Mouse (Mus musculus): ENCODE data around the gene Foxred2. TPM values are rescaled to one million over a fixed set of nuclear protein-coding genes. Genes with fewer than 3 reads are reported as not detected.

Foxred2 gene
- polyA plus RNA-seq, 1 experiment, result 4.8 TPM

- TF ChIP-seq SRF (IDR thresholded peaks at IDR 0.05; ENCODE audit: control insufficient read depth, insufficient read length, low read depth) (no peak), TCF12 (IDR thresholded peaks at IDR 0.05; ENCODE audit: insufficient read depth, poor library complexity, severe bottlenecking) (no peak), POLR2AphosphoS2 (IDR thresholded peaks at IDR 0.05; ENCODE audit: insufficient read length, low read depth) (no peak), USF1 (IDR thresholded peaks at IDR 0.05; ENCODE audit: low read depth) (no peak), MYOG (IDR thresholded peaks at IDR 0.05; ENCODE audit: control insufficient read depth in 1 of 3, insufficient read depth in 1 of 3, insufficient read length in 2 of 3, low read depth in 2 of 3) (no peak), TCF3 (IDR thresholded peaks at IDR 0.05; ENCODE audit: insufficient read length, low read depth) (no peak), MYOD1 (IDR thresholded peaks at IDR 0.05; ENCODE audit: control insufficient read depth in 1 of 3, insufficient read length in 2 of 3, low read depth in 2 of 3) (no peak), CEBPB (IDR thresholded peaks at IDR 0.05; ENCODE audit: insufficient read depth, poor library complexity, severe bottlenecking) (no peak), MAX (IDR thresholded peaks at IDR 0.05; ENCODE audit: low read depth) (no peak), REST (IDR thresholded peaks at IDR 0.05; ENCODE audit: insufficient read depth, insufficient read length) (no peak), E2F4 (IDR thresholded peaks at IDR 0.05; ENCODE audit: insufficient read depth) (no peak), POLR2A (IDR thresholded peaks at IDR 0.05; ENCODE audit: insufficient read length, low read depth) (no peak)
- H3K4me2 ChIP-seq (ENCODE audit: low read depth), result no peak overlapping the region
- no peaks in the 10 kb centered on the region for H3K27me3 ChIP-seq (ENCODE audit: control insufficient read depth, insufficient read depth, insufficient read length)
- no peaks in the 10 kb centered on the region for H3K79me2 ChIP-seq (ENCODE audit: control insufficient read depth, insufficient read depth)
- H3ac ChIP-seq (ENCODE audit: control insufficient read depth, insufficient read length), result no peak overlapping the region
- no peaks in the 10 kb centered on the region for H3K36me3 ChIP-seq (ENCODE audit: control insufficient read depth, insufficient read depth)
- no peak overlapping the region for H3K4me3 ChIP-seq
Observed at GRCm38 (mm10) chr15:77938516-77938915, 18.0 kb downstream of the Foxred2 start.

- no peak overlapping the region for H3ac ChIP-seq (ENCODE audit: control insufficient read depth, insufficient read length)
- H3K36me3 ChIP-seq (ENCODE audit: control insufficient read depth, insufficient read depth), result no peaks in the 10 kb centered on the region
- no peak overlapping the region for H3K4me3 ChIP-seq
- TF ChIP-seq POLR2A (IDR thresholded peaks at IDR 0.05; ENCODE audit: insufficient read length, low read depth) (no peak), CEBPB (IDR thresholded peaks at IDR 0.05; ENCODE audit: insufficient read depth, poor library complexity, severe bottlenecking) (no peak), SRF (IDR thresholded peaks at IDR 0.05; ENCODE audit: control insufficient read depth, insufficient read length, low read depth) (no peak), MYOD1 (IDR thresholded peaks at IDR 0.05; ENCODE audit: control insufficient read depth in 1 of 3, insufficient read length in 2 of 3, low read depth in 2 of 3) (no peak), E2F4 (IDR thresholded peaks at IDR 0.05; ENCODE audit: insufficient read depth) (no peak), TCF12 (IDR thresholded peaks at IDR 0.05; ENCODE audit: insufficient read depth, poor library complexity, severe bottlenecking) (no peak), POLR2AphosphoS2 (IDR thresholded peaks at IDR 0.05; ENCODE audit: insufficient read length, low read depth) (no peak), MYOG (IDR thresholded peaks at IDR 0.05; ENCODE audit: control insufficient read depth in 1 of 3, insufficient read depth in 1 of 3, insufficient read length in 2 of 3, low read depth in 2 of 3) (no peak), TCF3 (IDR thresholded peaks at IDR 0.05; ENCODE audit: insufficient read length, low read depth) (no peak), REST (IDR thresholded peaks at IDR 0.05; ENCODE audit: insufficient read depth, insufficient read length) (no peak), MAX (IDR thresholded peaks at IDR 0.05; ENCODE audit: low read depth) (no peak), USF1 (IDR thresholded peaks at IDR 0.05; ENCODE audit: low read depth) (no peak)
- H3K4me2 ChIP-seq (ENCODE audit: low read depth), result no peak overlapping the region
- H3K79me2 ChIP-seq (ENCODE audit: control insufficient read depth, insufficient read depth), result no peaks in the 10 kb centered on the region
- H3K27me3 ChIP-seq (ENCODE audit: control insufficient read depth, insufficient read depth, insufficient read length), result no peaks in the 10 kb centered on the region
Observed at GRCm38 (mm10) chr15:77935673-77936375, 20.7 kb downstream of the Foxred2 start.

GRCm38 (mm10) chr15:77934968-77935367, 21.6 kb downstream of the Foxred2 start:
- Histone ChIP-seq H3K4me2 (ENCODE audit: low read depth) (no peak overlapping the region), H3K79me2 (ENCODE audit: control insufficient read depth, insufficient read depth) (no peaks in the 10 kb centered on the region), H3K4me3 (no peak overlapping the region), H3ac (ENCODE audit: control insufficient read depth, insufficient read length) (no peak overlapping the region), H3K36me3 (ENCODE audit: control insufficient read depth, insufficient read depth) (no peaks in the 10 kb centered on the region), H3K27me3 (ENCODE audit: control insufficient read depth, insufficient read depth, insufficient read length) (no peaks in the 10 kb centered on the region)
- TF ChIP-seq MAX (IDR thresholded peaks at IDR 0.05; ENCODE audit: low read depth), result no peak

- Histone ChIP-seq H3K79me2 (ENCODE audit: control insufficient read depth, insufficient read depth) (no peaks in the 10 kb centered on the region), H3K4me2 (ENCODE audit: low read depth) (peak overlapping the region; percentile 62), H3K27me3 (ENCODE audit: control insufficient read depth, insufficient read depth, insufficient read length) (no peaks in the 10 kb centered on the region), H3K4me3 (no peak overlapping the region), H3ac (ENCODE audit: control insufficient read depth, insufficient read length) (no peak overlapping the region), H3K36me3 (ENCODE audit: control insufficient read depth, insufficient read depth) (no peaks in the 10 kb centered on the region)
- TF ChIP-seq TCF12 (IDR thresholded peaks at IDR 0.05; ENCODE audit: insufficient read depth, poor library complexity, severe bottlenecking) (no peak), CEBPB (IDR thresholded peaks at IDR 0.05; ENCODE audit: insufficient read depth, poor library complexity, severe bottlenecking) (peak; percentile 89), E2F4 (IDR thresholded peaks at IDR 0.05; ENCODE audit: insufficient read depth) (no peak), POLR2A (IDR thresholded peaks at IDR 0.05; ENCODE audit: insufficient read length, low read depth) (no peak), USF1 (IDR thresholded peaks at IDR 0.05; ENCODE audit: low read depth) (no peak), SRF (IDR thresholded peaks at IDR 0.05; ENCODE audit: control insufficient read depth, insufficient read length, low read depth) (no peak), MAX (IDR thresholded peaks at IDR 0.05; ENCODE audit: low read depth) (no peak), MYOD1 (IDR thresholded peaks at IDR 0.05; ENCODE audit: control insufficient read depth in 1 of 3, insufficient read length in 2 of 3, low read depth in 2 of 3) (peak in 1 of 3 experiments; percentile 44)
Observed at GRCm38 (mm10) chr15:77934326-77934725, 22.2 kb downstream of the Foxred2 start.

GRCm38 (mm10) chr15:77933770-77934169, 22.8 kb downstream of the Foxred2 start:
- Histone ChIP-seq H3K4me3 (no peak overlapping the region), H3K27me3 (ENCODE audit: control insufficient read depth, insufficient read depth, insufficient read length) (no peaks in the 10 kb centered on the region), H3ac (ENCODE audit: control insufficient read depth, insufficient read length) (no peak overlapping the region), H3K4me2 (ENCODE audit: low read depth) (peak overlapping the region; percentile 62), H3K36me3 (ENCODE audit: control insufficient read depth, insufficient read depth) (no peaks in the 10 kb centered on the region), H3K79me2 (ENCODE audit: control insufficient read depth, insufficient read depth) (no peaks in the 10 kb centered on the region)
- TF ChIP-seq MYOD1 (IDR thresholded peaks at IDR 0.05; ENCODE audit: control insufficient read depth in 1 of 3, insufficient read length in 2 of 3, low read depth in 2 of 3), result peak in 1 of 3 experiments; percentile 57
- TF ChIP-seq TCF12 (IDR thresholded peaks at IDR 0.05; ENCODE audit: insufficient read depth, poor library complexity, severe bottlenecking), result no peak
- peak; percentile 46 for TF ChIP-seq REST (IDR thresholded peaks at IDR 0.05; ENCODE audit: insufficient read depth, insufficient read length)
- no peak for TF ChIP-seq USF1 (IDR thresholded peaks at IDR 0.05; ENCODE audit: low read depth)
- TF ChIP-seq MYOG (IDR thresholded peaks at IDR 0.05; ENCODE audit: control insufficient read depth in 1 of 3, insufficient read depth in 1 of 3, insufficient read length in 2 of 3, low read depth in 2 of 3), result peak in 1 of 3 experiments; percentile 59
- TF ChIP-seq MAX (IDR thresholded peaks at IDR 0.05; ENCODE audit: low read depth), result no peak
- peak; percentile 13 for TF ChIP-seq TCF3 (IDR thresholded peaks at IDR 0.05; ENCODE audit: insufficient read length, low read depth)
- no peak for TF ChIP-seq E2F4 (IDR thresholded peaks at IDR 0.05; ENCODE audit: insufficient read depth)
- peak; percentile 71 for TF ChIP-seq POLR2AphosphoS2 (IDR thresholded peaks at IDR 0.05; ENCODE audit: insufficient read length, low read depth)
- peak; percentile 76 for TF ChIP-seq SRF (IDR thresholded peaks at IDR 0.05; ENCODE audit: control insufficient read depth, insufficient read length, low read depth)
- TF ChIP-seq POLR2A (IDR thresholded peaks at IDR 0.05; ENCODE audit: insufficient read length, low read depth), result peak; percentile 57
- TF ChIP-seq CEBPB (IDR thresholded peaks at IDR 0.05; ENCODE audit: insufficient read depth, poor library complexity, severe bottlenecking), result no peak
